Mouse (Mus musculus) spleen, adult 2 months (tissue): Measurements from ENCODE around the gene Rbm47. TPM values are rescaled to one million over a fixed set of nuclear protein-coding genes. Genes with fewer than 3 reads are reported as not detected.

Experiments used
- DNase-seq, 2 experiments: peaks; one replicate each; pipeline versions ENCODE4 v3.0.0 to v3.0.0-alpha.2; 2012 to 2021; ENCODE audit warnings: low spot score in 2 of 2, low read depth in 1 of 2
- H3K27ac ChIP-seq: fragments of 200-500 bp; 2 replicates; pipeline ENCODE4 v1.5.1; 2012; ENCODE audit warnings: low read length, inconsistent platforms; ENCODE audit not compliant: insufficient read depth
- H3K27me3 ChIP-seq: fragments of 200-500 bp; 2 replicates; pipeline ENCODE4 v1.6.1; 2012; ENCODE audit warnings: mild to moderate bottlenecking, moderate library complexity, low read length, inconsistent platforms; ENCODE audit not compliant: control insufficient read depth, insufficient read depth
- H3K36me3 ChIP-seq: fragments of 200-500 bp; 2 replicates; pipeline ENCODE4 v1.6.1; 2012; ENCODE audit warnings: mild to moderate bottlenecking, low read length, inconsistent platforms; ENCODE audit not compliant: control insufficient read depth, insufficient read depth
- H3K4me1 ChIP-seq: fragments of 200-500 bp; 2 replicates; pipeline ENCODE4 v1.6.1; 2011; ENCODE audit warnings: inconsistent platforms; ENCODE audit not compliant: control insufficient read depth, insufficient read depth, insufficient read length
- H3K4me3 ChIP-seq: fragments of 200-500 bp; 2 replicates; pipeline ENCODE4 v1.5.1; 2011; ENCODE audit warnings: mild to moderate bottlenecking, inconsistent platforms; ENCODE audit not compliant: insufficient read depth, insufficient read length; ENCODE audit errors: extremely low read depth
- CTCF ChIP-seq: fragments of 200-500 bp; IDR thresholded peaks from 2 replicates; pipeline ENCODE4 v1.5.1; 2011; ENCODE audit warnings: mild to moderate bottlenecking, inconsistent platforms; ENCODE audit not compliant: insufficient read depth, insufficient read length, insufficient replicate concordance; ENCODE audit errors: extremely low read depth
- POLR2A ChIP-seq: fragments of 200-500 bp; IDR thresholded peaks from 2 replicates; pipeline ENCODE4 v1.6.1; 2011; ENCODE audit warnings: low read depth, low read length, inconsistent platforms
- WGBS: fragments of 180-500 bp; shearing (Covaris S2); methylation state at CpG from one replicate; pipeline ENCODE4 v1.1.7; 2018; 5-methylcytosine and 5-hydroxymethylcytosine counted together
- polyA plus RNA-seq: library from polyadenylated mRNA; depleted of rRNA; stranded (reverse); fragments of >200 nt; gene quantifications from 2 replicates; pipeline ENCODE4 v1.2.3, GENCODE M21; 2012

Gene Rbm47
- polyA plus RNA-seq, 1 experiment: 10.5 TPM

GRCm38 (mm10) chr5:66014437-66014836, 158.5 kb downstream of the Rbm47 start:
- Histone ChIP-seq H3K27ac (no peak overlapping the region), H3K27me3 (no peaks in the 10 kb centered on the region), H3K4me1 (no peaks in the 10 kb centered on the region), H3K36me3 (peaks cover 2% of the 10 kb centered on the region; the same call in 1 of the 2 replicates), H3K4me3 (no peak overlapping the region)
- no peak for TF ChIP-seq CTCF
- TF ChIP-seq POLR2A: no peak
- DNase-seq: no peak
- WGBS: 88% methylated on average over 2 of the region's 2 CpGs

DNA sequence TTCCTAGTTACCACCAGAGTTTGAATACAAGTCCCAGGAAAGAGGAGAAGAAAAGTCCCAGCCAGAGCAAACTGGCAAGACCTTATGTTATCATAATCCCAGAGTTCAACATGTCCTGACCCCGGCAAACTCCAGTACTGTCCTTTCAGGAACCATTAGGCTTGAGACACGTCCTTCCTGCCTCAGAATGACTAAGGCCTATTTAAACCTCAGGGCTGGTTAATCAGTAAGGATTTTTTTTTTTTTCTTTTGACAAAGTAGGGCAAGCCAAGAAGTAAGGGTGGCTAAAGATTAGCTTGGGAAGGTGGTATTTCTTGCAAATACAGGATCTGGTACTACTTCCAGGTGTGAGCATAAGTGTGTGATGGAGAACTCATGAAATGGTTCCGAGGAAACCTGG, 158.9 kb downstream of the Rbm47 start:
- no peak overlapping the region for H3K27ac ChIP-seq
- no peak for TF ChIP-seq POLR2A
- no peak for TF ChIP-seq CTCF
- no peaks in the 10 kb centered on the region; the same call in 1 of the 2 replicates for H3K36me3 ChIP-seq
- no peak for DNase-seq
- no peaks in the 10 kb centered on the region for H3K27me3 ChIP-seq
- no peak overlapping the region for H3K4me3 ChIP-seq
- WGBS: 77% methylated on average over 3 of the region's 3 CpGs
- no peaks in the 10 kb centered on the region for H3K4me1 ChIP-seq

DNA sequence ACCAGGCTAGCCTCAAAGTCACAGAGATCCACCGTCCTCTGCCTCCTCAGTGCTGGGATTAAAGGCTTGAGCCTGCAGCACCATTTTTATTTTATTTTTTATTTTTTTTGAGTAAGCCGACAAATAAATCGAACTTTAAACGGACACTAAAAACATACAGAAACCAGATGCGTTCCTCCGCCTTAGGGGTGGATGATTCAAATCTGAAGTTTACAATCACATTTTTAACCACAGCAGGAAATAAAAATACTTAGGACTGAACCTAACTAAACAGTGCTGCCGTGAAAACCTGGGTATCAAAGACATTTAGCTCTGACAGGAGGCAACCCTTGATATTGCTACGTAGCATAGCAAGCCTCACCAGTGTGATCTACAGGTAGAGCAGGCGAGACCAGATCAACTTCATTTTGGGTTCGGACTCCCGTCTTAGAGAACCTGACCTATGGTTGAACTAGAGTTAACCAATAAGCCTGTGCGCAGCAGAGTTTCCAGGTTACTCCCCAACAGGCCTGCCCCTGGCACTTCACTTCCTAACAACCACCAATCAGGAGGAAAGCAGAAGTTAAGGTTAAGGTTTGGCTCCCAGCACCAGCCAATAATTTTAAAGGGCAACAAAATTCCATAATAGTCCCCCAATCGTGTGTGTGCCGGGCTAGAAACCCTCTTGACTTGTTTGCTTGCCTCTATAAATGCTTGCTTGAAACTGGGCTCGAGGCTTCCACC, 164.5 kb downstream of the Rbm47 start:
- no peak overlapping the region for H3K27ac ChIP-seq
- TF ChIP-seq POLR2A: no peak
- no peak for TF ChIP-seq CTCF
- WGBS: 82% methylated on average over 15 of the region's 15 CpGs
- H3K27me3 ChIP-seq: no peaks in the 10 kb centered on the region
- H3K4me3 ChIP-seq: no peak overlapping the region
- no peak for DNase-seq
- H3K36me3 ChIP-seq: no peaks in the 10 kb centered on the region
- no peaks in the 10 kb centered on the region for H3K4me1 ChIP-seq

DNA sequence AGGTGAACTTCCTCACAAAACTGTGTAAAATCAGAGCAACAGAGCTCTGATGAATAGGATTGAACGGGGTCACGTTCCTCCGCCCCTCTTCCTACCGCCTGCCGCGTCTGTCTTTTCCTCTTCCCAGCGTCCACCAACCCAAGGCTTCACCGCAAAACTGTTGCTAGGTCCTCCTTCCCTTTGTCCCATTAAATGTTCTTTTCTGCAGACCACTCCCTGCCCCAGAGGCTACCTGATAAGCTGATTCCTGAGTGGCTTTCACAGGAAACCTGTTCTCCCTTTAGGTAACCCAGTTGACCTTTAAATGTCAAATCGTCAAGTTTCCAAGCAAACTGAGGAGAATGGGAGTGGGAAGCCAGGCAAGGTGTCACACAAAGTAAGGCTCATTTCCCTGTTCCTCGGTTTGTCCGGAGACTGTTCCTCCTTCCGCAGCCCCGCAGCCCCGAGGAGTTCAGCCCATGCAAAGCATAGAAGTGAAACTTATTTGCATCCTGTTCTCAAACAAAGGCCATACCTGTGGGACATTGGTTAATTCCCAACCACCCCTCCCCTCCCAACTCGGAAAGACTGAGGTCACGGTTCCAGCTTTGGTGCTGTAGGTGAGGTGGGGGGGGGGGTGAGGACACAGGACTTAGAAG, 167.8 kb downstream of the Rbm47 start:
- TF ChIP-seq POLR2A: no peak
- TF ChIP-seq CTCF: no peak
- H3K4me3 ChIP-seq: no peak overlapping the region; the same call in 1 of the 2 replicates
- DNase-seq: no peak
- 40% methylated on average over 16 of the region's 16 CpGs for WGBS
- H3K27ac ChIP-seq: no peak overlapping the region
- H3K36me3 ChIP-seq: no peaks in the 10 kb centered on the region
- peaks cover 7% of the 10 kb centered on the region; the same call in 1 of the 2 replicates for H3K4me1 ChIP-seq
- H3K27me3 ChIP-seq: no peaks in the 10 kb centered on the region

DNA sequence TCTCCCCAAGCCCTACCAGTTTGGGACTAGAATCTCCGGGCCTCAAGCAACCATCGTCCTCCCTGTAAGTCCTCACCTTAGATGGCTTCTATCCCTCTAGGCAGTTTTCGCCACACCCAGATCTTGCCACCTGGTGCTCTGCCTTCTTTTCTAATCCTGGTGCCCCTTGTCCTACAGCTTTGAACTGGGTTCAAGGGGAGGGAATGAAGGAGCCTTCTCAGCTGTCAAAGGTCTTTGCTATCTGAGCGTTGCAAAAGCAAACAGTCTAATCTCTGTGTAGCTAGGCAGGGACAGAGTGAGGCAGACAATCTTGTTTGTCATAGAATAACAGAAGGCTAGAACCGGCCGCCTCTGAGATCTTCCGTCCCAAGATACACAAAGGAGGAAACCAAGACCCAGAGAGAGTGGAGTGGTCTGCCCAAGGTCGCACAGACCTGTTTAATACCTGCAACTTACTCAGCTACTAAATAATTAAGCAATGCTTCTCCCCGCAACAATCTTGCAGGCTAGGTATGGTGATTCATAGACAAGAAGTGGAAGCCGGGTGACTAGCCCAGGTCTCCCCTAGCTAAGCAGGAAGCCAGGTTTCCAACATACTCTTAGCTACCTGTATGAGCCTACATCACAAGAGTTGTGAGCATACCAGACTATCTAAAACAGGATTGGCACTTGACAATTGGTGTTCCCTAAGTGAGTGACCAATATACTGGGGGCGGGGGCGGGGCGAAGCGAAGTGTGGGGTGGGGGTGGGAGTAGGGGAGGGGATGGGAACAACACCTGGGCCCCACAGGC, 168.6 kb downstream of the Rbm47 start, which contains the start of gene 9130230L23Rik:
9130230L23Rik (minus strand) TSS at position 152 of the 792 bp plus-strand sequence.
- WGBS: 83% methylated on average over 14 of the region's 14 CpGs
- no peak for DNase-seq
- Histone ChIP-seq H3K36me3 (no peaks in the 10 kb centered on the region), H3K27ac (no peak within 1 kb of the TSS), H3K4me1 (peaks cover 7% of the 10 kb centered on the region; the same call in 1 of the 2 replicates), H3K27me3 (no peaks in the 10 kb centered on the region), H3K4me3 (no peak within 1 kb of the TSS)
- TF ChIP-seq CTCF (no peak), POLR2A (no peak)

DNA sequence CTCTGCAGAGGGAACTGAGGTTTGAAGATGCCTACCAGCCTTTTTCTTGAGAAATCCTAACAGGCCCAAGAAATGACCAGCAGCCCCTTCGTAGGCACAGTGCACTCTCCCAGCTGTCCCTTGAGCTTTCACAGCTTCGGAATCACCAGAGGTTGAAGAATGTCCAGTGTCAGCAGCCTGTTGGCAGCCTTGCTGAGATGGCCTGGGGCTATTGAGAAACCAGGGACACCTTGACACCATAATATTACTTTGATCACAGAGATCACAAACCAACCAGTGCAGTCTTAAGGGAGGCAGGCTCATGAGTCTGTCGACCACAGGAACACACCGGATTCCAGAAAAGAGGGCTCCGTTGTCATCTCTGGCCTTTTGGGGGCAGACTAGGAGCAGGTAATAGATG, 171.7 kb downstream of the Rbm47 start:
- Histone ChIP-seq H3K4me3 (no peak overlapping the region), H3K36me3 (no peaks in the 10 kb centered on the region), H3K4me1 (peaks cover 7% of the 10 kb centered on the region; the same call in 1 of the 2 replicates), H3K27ac (no peak overlapping the region), H3K27me3 (no peaks in the 10 kb centered on the region)
- no peak for DNase-seq
- WGBS: 79% methylated on average over 5 of the region's 5 CpGs
- TF ChIP-seq POLR2A (no peak), CTCF (no peak)
